Mouse (Mus musculus) olfactory bulb, adult 2 months (tissue): ENCODE data around the gene Morf4l2.
"Not testable (repeated sequence)": the region's sequence is repeated elsewhere in the genome, so short reads cannot be mapped to it uniquely, and the experiment has no call there.

Source experiments
- CTCF ChIP-seq: fragments of 200-500 bp; IDR thresholded peaks from 2 replicates; pipeline ENCODE4 v1.5.1; 2012; ENCODE audit warnings: low read depth, mild to moderate bottlenecking, low read length, moderate library complexity; ENCODE audit not compliant: insufficient read depth
- POLR2A ChIP-seq: fragments of 200-500 bp; IDR thresholded peaks from 2 replicates; pipeline ENCODE4 v1.6.1; 2012; ENCODE audit warnings: mild to moderate bottlenecking, low read depth, low read length, moderate library complexity; ENCODE audit not compliant: insufficient read depth

GRCm38 (mm10) chrX:136691606-136692293 is 51.7 kb downstream of the Morf4l2 start:
- not testable (repeated sequence) for TF ChIP-seq CTCF, POLR2A
